Mouse (Mus musculus) kidney, adult 2 months (tissue): ENCODE results near the gene Hook2. TPM values are rescaled to one million over a fixed set of nuclear protein-coding genes. Genes with fewer than 3 reads are reported as not detected.

Experiments
- DNase-seq: peaks from one replicate; pipeline ENCODE4 v3.0.0; 2021
- H3K27ac ChIP-seq: fragments of 200-500 bp; 2 replicates; pipeline ENCODE4 v1.5.1; 2012; ENCODE audit warnings: low read depth, low read length, control low read depth, inconsistent platforms; ENCODE audit not compliant: insufficient read depth
- H3K27me3 ChIP-seq: fragments of 200-500 bp; replicated peaks from 2 replicates; pipeline ENCODE4 v1.6.1; 2012; ENCODE audit warnings: mild to moderate bottlenecking, moderate library complexity, low read length, inconsistent platforms; ENCODE audit not compliant: control insufficient read depth, insufficient read depth
- H3K36me3 ChIP-seq: fragments of 200-500 bp; 2 replicates; pipeline ENCODE4 v1.6.1; 2012; ENCODE audit warnings: mild to moderate bottlenecking, moderate library complexity, low read length, inconsistent platforms; ENCODE audit not compliant: control insufficient read depth, insufficient read depth
- H3K4me1 ChIP-seq: fragments of 200-500 bp; 2 replicates; pipeline ENCODE4 v1.6.1; 2011; ENCODE audit warnings: low read length; ENCODE audit not compliant: control insufficient read depth, insufficient read depth
- H3K4me3 ChIP-seq: fragments of 200-500 bp; 2 replicates; pipeline ENCODE4 v1.5.1; 2011; ENCODE audit warnings: mild to moderate bottlenecking, low read depth, low read length, control low read depth; ENCODE audit not compliant: insufficient read depth
- CTCF ChIP-seq: fragments of 200-500 bp; conservative IDR thresholded peaks from 2 replicates; pipeline ENCODE4 v1.5.1; 2011; ENCODE audit warnings: low read depth, mild to moderate bottlenecking, control low read depth, low read length, moderate library complexity, mixed read lengths; ENCODE audit not compliant: insufficient read depth, insufficient read length
- POLR2A ChIP-seq: fragments of 200-500 bp; IDR thresholded peaks from one replicate; pipeline ENCODE4 v1.6.1; 2011; ENCODE audit warnings: low read depth, low read length, control low read depth
- WGBS: fragments of 180-500 bp; shearing (Covaris S2); methylation state at CpG from one replicate; pipeline ENCODE4 v1.1.7; 2018; 5-methylcytosine and 5-hydroxymethylcytosine counted together
- polyA plus RNA-seq: library from polyadenylated mRNA; depleted of rRNA; stranded (reverse); fragments of >200 nt; gene quantifications from 2 replicates; pipeline ENCODE4 v1.2.3, GENCODE M21; 2012

Hook2 gene
- polyA plus RNA-seq, 1 experiment = 34.6 TPM

DNA sequence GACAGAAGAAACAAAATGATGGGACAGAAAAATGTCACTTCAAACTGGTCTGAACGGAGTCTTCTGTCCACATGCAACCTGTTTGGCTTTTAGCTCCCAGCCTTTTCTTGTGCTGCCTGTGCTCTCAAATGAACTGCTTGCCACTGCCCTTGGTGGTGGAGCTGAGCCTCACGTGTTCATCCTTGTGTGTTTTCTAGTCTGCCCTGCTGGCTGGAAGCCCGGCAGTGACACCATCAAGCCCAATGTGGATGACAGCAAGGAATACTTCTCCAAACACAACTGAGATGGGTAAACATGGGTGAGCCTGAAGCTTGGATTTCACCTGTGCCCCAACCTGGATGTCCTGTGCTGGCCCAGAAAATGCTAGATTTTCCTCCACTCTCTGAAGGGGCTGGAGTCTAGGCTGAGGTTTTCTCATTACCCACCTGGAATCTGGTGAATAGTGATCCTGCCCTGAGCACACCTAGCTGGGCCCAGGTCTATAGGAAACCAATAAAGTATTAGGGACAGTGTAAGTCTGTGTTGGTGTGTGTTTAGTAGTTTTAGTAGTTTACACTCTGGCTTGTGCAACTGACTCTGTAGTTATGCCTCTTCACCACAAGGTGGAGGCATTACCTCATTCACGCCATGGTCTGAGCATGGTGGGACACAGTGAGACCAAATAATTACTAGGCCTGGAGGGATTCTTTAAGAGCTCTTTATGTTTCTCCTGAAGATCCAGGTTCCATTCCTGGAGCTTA lies 16.4 kb upstream of the Hook2 start:
- WGBS = 44% methylated on average over 4 of the region's 4 CpGs
- H3K27ac ChIP-seq = no peak overlapping the region
- peak; percentile 74 for DNase-seq
- no peaks in the 10 kb centered on the region for H3K27me3 ChIP-seq
- TF ChIP-seq CTCF (peak; percentile 91), POLR2A (no peak)
- H3K36me3 ChIP-seq = no peaks in the 10 kb centered on the region
- peaks cover 20% of the 10 kb centered on the region; the same call in 1 of the 2 replicates for H3K4me1 ChIP-seq
- H3K4me3 ChIP-seq = no peak overlapping the region

DNA sequence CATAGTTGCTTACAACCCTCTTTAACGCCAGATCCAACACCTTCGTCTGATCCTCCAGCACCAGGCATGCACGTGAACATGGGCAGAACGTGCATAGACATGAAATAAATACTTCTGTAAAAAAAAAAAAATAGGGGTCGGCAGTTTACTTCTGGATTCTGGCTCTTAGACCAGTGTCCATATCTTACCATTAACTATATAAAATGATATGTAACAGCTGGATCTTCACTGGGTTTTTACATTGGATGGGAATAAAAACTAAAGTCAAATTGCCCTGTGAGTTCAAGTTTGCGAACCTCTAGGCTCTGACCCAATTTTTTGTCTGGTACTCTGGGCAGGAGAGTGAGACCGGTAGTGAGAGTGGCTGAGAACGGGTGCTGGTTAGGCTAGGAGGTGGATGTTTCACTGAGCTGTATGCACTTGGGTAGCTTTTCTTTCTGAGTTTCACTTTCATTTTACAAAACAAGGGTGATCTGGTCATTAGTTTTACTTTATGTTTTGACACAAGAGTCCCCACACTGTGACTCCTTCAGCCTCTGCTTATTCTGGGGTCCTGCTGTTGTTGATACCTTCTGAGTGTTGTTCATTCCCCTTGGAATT lies 15.8 kb upstream of the Hook2 start:
- Histone ChIP-seq H3K4me3 (no peak overlapping the region), H3K27me3 (no peaks in the 10 kb centered on the region), H3K4me1 (peaks cover 26% of the 10 kb centered on the region; the same call in 1 of the 2 replicates), H3K36me3 (no peaks in the 10 kb centered on the region), H3K27ac (no peak overlapping the region)
- no peak for TF ChIP-seq POLR2A
- no peak for TF ChIP-seq CTCF
- 72% methylated on average over 8 of the region's 8 CpGs for WGBS
- no peak for DNase-seq

DNA sequence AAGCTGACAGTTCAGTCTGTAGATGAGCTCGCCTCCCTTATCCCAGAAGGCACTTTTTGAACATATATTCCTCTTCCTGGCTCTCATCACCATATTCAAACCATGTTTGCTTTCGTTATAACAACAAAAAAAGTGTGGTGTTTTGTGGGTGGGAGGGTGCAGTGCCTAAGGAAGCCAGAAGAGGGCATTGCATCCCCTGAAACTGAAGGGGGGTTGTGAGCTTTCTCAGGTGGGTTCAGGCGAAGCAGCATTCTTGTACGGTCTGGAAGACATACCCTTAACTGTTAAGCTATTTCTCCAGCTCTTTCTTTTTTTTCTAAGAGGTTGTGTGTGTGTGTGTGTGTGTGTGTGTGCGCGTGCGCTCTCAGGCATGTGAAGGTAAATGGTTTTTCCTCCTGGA lies 15.0 kb upstream of the Hook2 start:
- peak; percentile 75 for DNase-seq
- H3K27me3 ChIP-seq = no peaks in the 10 kb centered on the region
- peak; percentile 87 for TF ChIP-seq CTCF
- TF ChIP-seq POLR2A = no peak
- H3K27ac ChIP-seq = peak overlapping the region; percentile 80
- H3K4me3 ChIP-seq = peak overlapping the region; percentile 43; the same call in 1 of the 2 replicates
- no peaks in the 10 kb centered on the region for H3K36me3 ChIP-seq
- peaks cover 24% of the 10 kb centered on the region; the same call in 1 of the 2 replicates for H3K4me1 ChIP-seq
- 31% methylated on average over 7 of the region's 7 CpGs for WGBS

DNA sequence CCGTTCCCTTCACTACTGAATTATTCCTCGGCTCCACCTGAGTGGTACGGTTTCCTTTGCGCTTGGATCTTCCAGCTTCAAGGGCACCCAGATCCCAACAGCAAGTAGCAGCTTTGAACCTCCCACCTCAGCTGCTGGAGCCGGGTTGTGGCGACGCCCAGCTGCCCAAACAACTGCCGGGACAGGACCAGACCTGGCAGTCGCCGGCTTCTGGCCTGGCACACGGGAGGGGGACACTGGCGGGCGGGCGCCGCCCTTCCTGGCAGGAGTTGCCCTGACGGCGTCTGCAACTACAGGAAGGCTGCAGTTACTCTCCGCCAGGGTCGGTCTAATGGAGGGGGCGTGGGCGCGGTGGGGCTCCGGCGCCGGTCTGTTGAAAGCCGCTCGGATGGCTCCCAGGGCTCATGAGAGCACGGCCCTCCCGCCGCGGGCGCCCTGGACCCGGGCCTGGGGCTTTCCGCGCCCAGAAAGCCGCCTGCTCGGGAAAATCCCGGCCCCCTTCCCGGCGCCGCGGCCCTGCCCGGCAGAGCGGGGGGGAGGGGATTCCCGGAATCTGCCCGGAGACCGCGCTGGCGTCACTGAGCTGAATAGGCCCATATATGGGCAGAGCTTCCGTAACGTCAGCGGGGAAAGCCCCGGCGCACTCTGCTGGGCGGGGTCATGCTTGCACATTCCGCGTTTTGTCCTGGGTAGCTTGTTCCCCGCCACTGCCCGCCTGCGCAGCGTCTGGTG lies 14.2 kb upstream of the Hook2 start:
- Histone ChIP-seq H3K4me1 (peaks cover 27% of the 10 kb centered on the region), H3K36me3 (no peaks in the 10 kb centered on the region), H3K4me3 (peak overlapping the region; percentile 43), H3K27ac (peak overlapping the region; percentile 94), H3K27me3 (no peaks in the 10 kb centered on the region)
- peak; percentile 98 for DNase-seq
- peak; percentile 57 for TF ChIP-seq POLR2A
- TF ChIP-seq CTCF = no peak
- WGBS = under 1% methylated on average over 61 of the region's 61 CpGs

DNA sequence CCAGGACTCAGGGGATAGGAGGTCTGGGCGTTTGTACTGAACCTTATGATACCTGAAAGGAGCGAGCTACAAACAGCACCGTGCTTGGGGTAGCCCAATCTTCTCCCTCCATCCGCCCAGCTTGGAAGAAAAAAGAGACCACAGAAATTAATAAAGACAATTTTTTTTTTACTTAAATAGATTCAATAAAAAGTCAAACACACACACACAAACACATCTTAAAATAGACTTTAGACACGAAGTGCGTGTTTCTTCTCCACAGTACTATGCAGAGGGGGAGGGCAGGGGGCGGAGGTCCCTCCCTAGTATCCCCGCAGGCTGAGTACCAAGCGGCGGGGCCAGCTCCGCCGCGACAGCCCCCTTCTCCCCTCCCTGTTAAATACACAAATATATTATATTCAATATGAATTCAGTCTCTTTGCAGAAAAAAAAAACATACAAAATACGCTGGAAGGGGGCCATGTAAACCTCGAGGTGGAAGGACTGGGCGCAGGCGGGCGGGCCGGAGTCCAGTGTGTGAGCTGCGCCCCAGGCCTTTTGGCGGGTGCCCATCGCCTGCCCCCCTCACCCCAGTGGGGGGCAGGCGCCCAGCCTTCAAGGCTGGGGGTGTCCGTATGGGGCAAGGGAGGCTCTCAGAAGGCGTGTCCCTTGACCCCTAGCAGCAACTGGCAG lies 13.5 kb upstream of the Hook2 start:
- Histone ChIP-seq H3K27ac (peak overlapping the region; percentile 94), H3K4me1 (peaks cover 33% of the 10 kb centered on the region), H3K4me3 (peak overlapping the region; percentile 43), H3K27me3 (no peaks in the 10 kb centered on the region), H3K36me3 (no peaks in the 10 kb centered on the region)
- 1% methylated on average over 25 of the region's 25 CpGs for WGBS
- TF ChIP-seq CTCF (no peak), POLR2A (no peak)
- no peak for DNase-seq

DNA sequence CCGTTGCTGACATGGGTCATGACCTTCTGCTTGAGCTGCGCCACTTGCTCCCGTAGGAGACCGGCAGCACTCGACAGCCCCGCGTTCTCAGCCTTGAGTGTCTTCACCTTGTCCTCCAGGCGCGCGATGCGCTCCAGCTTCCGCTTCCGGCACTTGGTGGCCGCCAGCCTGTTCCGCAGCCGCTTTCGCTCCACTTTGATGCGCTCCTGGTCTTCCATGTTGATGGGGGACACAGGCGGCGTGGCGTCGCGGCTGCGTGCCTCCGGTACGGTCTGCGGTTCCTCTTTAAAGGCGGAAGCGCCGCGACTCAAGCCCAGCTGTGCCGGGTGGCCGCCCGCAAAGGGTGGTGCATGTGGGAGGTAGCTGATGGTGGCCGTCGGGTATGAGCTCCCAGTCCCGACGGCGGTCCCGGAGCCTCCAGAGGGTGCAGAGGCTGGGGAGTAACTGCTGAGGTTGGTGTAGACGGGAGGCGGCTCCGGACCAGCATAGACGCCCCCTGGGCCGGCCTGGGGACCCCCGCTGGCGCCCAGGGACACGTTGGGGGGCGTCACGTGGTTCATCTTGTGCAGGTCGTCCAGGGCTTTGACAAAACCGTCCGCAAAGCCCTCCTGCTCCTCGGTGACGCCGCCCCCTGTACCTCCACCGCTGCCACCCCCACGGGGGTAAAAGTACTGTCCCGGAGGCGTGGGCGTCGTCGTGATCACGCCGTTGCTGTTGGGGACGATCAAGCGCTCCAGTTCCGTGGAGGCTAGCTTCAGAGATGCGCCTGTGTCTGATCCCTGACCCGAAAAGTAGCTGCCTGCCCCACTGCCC lies 12.8 kb upstream of the Hook2 start:
- peak; percentile 20 for TF ChIP-seq POLR2A
- TF ChIP-seq CTCF = no peak
- H3K4me3 ChIP-seq = peak overlapping the region; percentile 43
- DNase-seq = peak; percentile 75
- no peaks in the 10 kb centered on the region for H3K27me3 ChIP-seq
- H3K36me3 ChIP-seq = no peaks in the 10 kb centered on the region
- H3K27ac ChIP-seq = peak overlapping the region; percentile 94
- under 1% methylated on average over 70 of the region's 70 CpGs for WGBS
- H3K4me1 ChIP-seq = peaks cover 40% of the 10 kb centered on the region
